ENCODE assay signal across 13 mouse cellular contexts in the genomic region with DNA sequence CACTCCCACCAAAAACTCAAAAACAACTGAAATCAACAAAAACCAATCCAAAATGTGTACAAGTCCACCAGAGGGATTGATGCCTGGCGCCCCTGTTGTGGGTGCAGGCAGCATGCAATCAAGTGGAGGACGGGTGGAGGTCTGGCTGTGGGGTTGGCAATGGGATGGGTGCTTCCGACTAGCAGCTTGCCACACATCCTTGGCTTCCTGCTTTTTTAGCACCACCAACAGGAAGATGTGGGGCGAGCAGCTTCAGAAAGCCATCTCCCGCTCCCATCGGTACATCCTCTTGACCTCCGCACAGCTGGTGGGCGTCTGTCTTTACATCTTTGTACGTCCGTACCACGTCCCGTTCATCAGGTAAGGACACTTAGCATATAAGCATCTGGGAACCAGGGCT.
A peak's percentile ranks its signal among the peaks of the same experiment; 100 is the strongest.
DNase-seq lines count a peak whose midpoint lies in the region; ATAC-seq and TF ChIP-seq lines count a peak whose summit lies in the region.
"Had no signal": no experiment of that assay in that cellular context is flagged by ENCODE, and none has a peak within 500 bp of the region (broad histone marks: within the 10 kb centered on the region; RNA-seq: fewer than 3 reads in every experiment).

No protein-coding gene starts in this region.

- no peak for TF ChIP-seq EP300 in heart, postnatal 0 days (IDR thresholded peaks at IDR 0.05; ENCODE audit: low read depth)

- H3K36me3 ChIP-seq in heart, postnatal 0 days (replicated peaks; ENCODE audit: control insufficient read depth, insufficient read depth, low read length): peaks cover 1% of the 10 kb centered on the region; the same call in 1 of the 2 replicates
- no peaks in the 10 kb centered on the region for H3K36me3 ChIP-seq in heart, embryonic 10.5 days
- no peaks in the 10 kb centered on the region for H3K36me3 ChIP-seq in liver, embryonic 13.5 days
- H3K36me3 ChIP-seq in liver, embryonic 11.5 days (ENCODE audit: control insufficient read depth, insufficient read depth, low read length): no peaks in the 10 kb centered on the region
- H3K36me3 ChIP-seq in stomach, embryonic 15.5 days: peaks cover 6% of the 10 kb centered on the region; the same call in 1 of the 2 replicates
- H3K36me3 ChIP-seq: limb, embryonic 12.5 days had no signal

- DNase-seq in heart, postnatal 0 days (ENCODE audit: low spot score): no peak
- no peak for DNase-seq in heart, embryonic 10.5 days (ENCODE audit: low spot score)
- DNase-seq in liver, embryonic 13.5 days: no peak
- no peak for DNase-seq in liver, embryonic 11.5 days (ENCODE audit: low spot score)
- DNase-seq in brain, adult 2 months (ENCODE audit: low read depth, low spot score): peak; percentile 48
- no peak for DNase-seq in adrenal gland, adult 8-10 months
- DNase-seq: adrenal gland, postnatal 36 days; cerebellum, adult 9-10 months; layer of hippocampus, adult 9-11 months; midbrain, embryonic 14.5 days had no signal

- no peak overlapping the region for H3K4me3 ChIP-seq in heart, postnatal 0 days (ENCODE audit: low read depth, low read length)
- H3K4me3 ChIP-seq in heart, embryonic 10.5 days: no peak overlapping the region
- no peak overlapping the region for H3K4me3 ChIP-seq in liver, embryonic 13.5 days (replicated peaks)
- H3K4me3 ChIP-seq in liver, embryonic 11.5 days (ENCODE audit: low read depth, low read length): no peak overlapping the region
- no peak overlapping the region for H3K4me3 ChIP-seq in stomach, embryonic 15.5 days (replicated peaks)
- H3K4me3 ChIP-seq: limb, embryonic 12.5 days had no signal

- 59% methylated on average over 12 of the region's 12 CpGs for WGBS in heart, postnatal 0 days
- WGBS in heart, embryonic 10.5 days: 70% methylated on average over 12 of the region's 12 CpGs
- 69% methylated on average over 12 of the region's 12 CpGs for WGBS in liver, embryonic 13.5 days (ENCODE audit: insufficient replicate concordance)
- WGBS in liver, embryonic 11.5 days: 73% methylated on average over 12 of the region's 12 CpGs
- WGBS in stomach, embryonic 15.5 days: 67% methylated on average over 12 of the region's 12 CpGs

- H3K27me3 ChIP-seq in heart, postnatal 0 days (ENCODE audit: control insufficient read depth, insufficient read depth, low read length): no peaks in the 10 kb centered on the region
- H3K27me3 ChIP-seq in heart, embryonic 10.5 days (ENCODE audit: insufficient read depth, poor library complexity, severe bottlenecking): no peaks in the 10 kb centered on the region
- H3K27me3 ChIP-seq in liver, embryonic 13.5 days: no peaks in the 10 kb centered on the region
- H3K27me3 ChIP-seq in liver, embryonic 11.5 days (replicated peaks; ENCODE audit: control insufficient read depth, insufficient read depth, low read length): no peaks in the 10 kb centered on the region
- no peaks in the 10 kb centered on the region for H3K27me3 ChIP-seq in stomach, embryonic 15.5 days (replicated peaks)
- H3K27me3 ChIP-seq: limb, embryonic 12.5 days had no signal

- peaks cover 12% of the 10 kb centered on the region; the same call in 1 of the 2 replicates for H3K4me1 ChIP-seq in heart, postnatal 0 days (ENCODE audit: control insufficient read depth, insufficient read depth)
- H3K4me1 ChIP-seq in heart, embryonic 10.5 days: peaks cover 38% of the 10 kb centered on the region
- peaks cover 39% of the 10 kb centered on the region for H3K4me1 ChIP-seq in liver, embryonic 13.5 days (replicated peaks)
- peaks cover 5% of the 10 kb centered on the region; the same call in 1 of the 2 replicates for H3K4me1 ChIP-seq in liver, embryonic 11.5 days (replicated peaks; ENCODE audit: control insufficient read depth, insufficient read depth, low read length)
- 0 out of 2 replicates have a peak, but pooled peaks cover 9% of the 10 kb centered on the region for H3K4me1 ChIP-seq in stomach, embryonic 15.5 days

- H3K27ac ChIP-seq in heart, postnatal 0 days (ENCODE audit: low read depth): no peak overlapping the region
- H3K27ac ChIP-seq in heart, embryonic 10.5 days: no peak overlapping the region
- H3K27ac ChIP-seq in liver, embryonic 13.5 days: peak overlapping the region; percentile 59
- no peak overlapping the region for H3K27ac ChIP-seq in liver, embryonic 11.5 days (ENCODE audit: low read depth, low read length)
- H3K27ac ChIP-seq in stomach, embryonic 15.5 days: peak overlapping the region; percentile 18; the same call in 1 of the 2 replicates
- H3K27ac ChIP-seq: limb, embryonic 12.5 days had no signal

- no peak for ATAC-seq in heart, postnatal 0 days (ENCODE audit: insufficient read depth, low read depth)
- ATAC-seq in liver, embryonic 13.5 days (ENCODE audit: low read depth): no peak
- no peak for ATAC-seq in liver, embryonic 11.5 days (replicated peaks; ENCODE audit: low FRiP score)
- ATAC-seq in stomach, embryonic 15.5 days (ENCODE audit: insufficient read depth, low FRiP score, low read depth): no peak
- ATAC-seq: forebrain, embryonic 16.5 days had no signal

- no peak overlapping the region for H3K9ac ChIP-seq in heart, postnatal 0 days (replicated peaks; ENCODE audit: low read depth, low read length)
- H3K9ac ChIP-seq in liver, embryonic 13.5 days: no peak overlapping the region
- no peak overlapping the region for H3K9ac ChIP-seq in liver, embryonic 11.5 days (ENCODE audit: low read depth, low read length)
- H3K9ac ChIP-seq in stomach, embryonic 15.5 days: no peak overlapping the region
- H3K9ac ChIP-seq: limb, embryonic 12.5 days had no signal

- H3K4me2 ChIP-seq in heart, postnatal 0 days (ENCODE audit: low read depth, low read length): no peak overlapping the region
- no peak overlapping the region for H3K4me2 ChIP-seq in liver, embryonic 13.5 days
- H3K4me2 ChIP-seq in liver, embryonic 11.5 days: no peak overlapping the region
- H3K4me2 ChIP-seq in stomach, embryonic 15.5 days: no peak overlapping the region
- H3K4me2 ChIP-seq: limb, embryonic 12.5 days had no signal

- peak; percentile 34 for TF ChIP-seq CTCF in heart, postnatal 0 days (IDR thresholded peaks at IDR 0.05; ENCODE audit: low read depth)

- no peaks in the 10 kb centered on the region for H3K9me3 ChIP-seq in heart, postnatal 0 days (replicated peaks; ENCODE audit: control insufficient read depth, low read length)
- H3K9me3 ChIP-seq in heart, embryonic 10.5 days: no peaks in the 10 kb centered on the region
- no peaks in the 10 kb centered on the region for H3K9me3 ChIP-seq in liver, embryonic 13.5 days (replicated peaks)
- no peaks in the 10 kb centered on the region for H3K9me3 ChIP-seq in liver, embryonic 11.5 days (ENCODE audit: control insufficient read depth, low read length)
- no peaks in the 10 kb centered on the region for H3K9me3 ChIP-seq in stomach, embryonic 15.5 days
- H3K9me3 ChIP-seq: limb, embryonic 12.5 days had no signal

Comparison
In these comparisons a context has a peak if more than half of its experiments do, and no peak if none do; other contexts are left out.
1. H3K27ac ChIP-seq: peak in liver, embryonic 13.5 days (single experiment) and stomach, embryonic 15.5 days (single experiment); none in heart, postnatal 0 days (single experiment), heart, embryonic 10.5 days (single experiment) and liver, embryonic 11.5 days (single experiment).